Mouse (Mus musculus) 3T3-L1 (cell line): ENCODE measurements at regions not wholly inside any gene's neighbourhood (a gene's known extent, or its start where the extent isn't known, plus 50 kb on each side); places are given as distances from the start of the nearest gene placed in this dataset.

ENCODE experiments used
- DNase-seq: peaks from one replicate; pipeline ENCODE4 v3.0.0-alpha.2; 2015; ENCODE audit warnings: low read depth, low spot score

- no peak for DNase-seq
Measured at GRCm38 (mm10) chr3:124849915-124850314, 269.0 kb upstream of the 1700003H04Rik start.

GRCm38 (mm10) chr3:124820586-124820985 is 239.7 kb upstream of the 1700003H04Rik start:
- DNase-seq, result no peak

GRCm38 (mm10) chr3:124806891-124807290 is 226.0 kb upstream of the 1700003H04Rik start:
- no peak for DNase-seq

- no peak for DNase-seq
Measured at GRCm38 (mm10) chr3:124789220-124790017, 208.5 kb upstream of the 1700003H04Rik start.

GRCm38 (mm10) chr3:124788181-124788580 is 207.3 kb upstream of the 1700003H04Rik start:
- DNase-seq, result no peak

GRCm38 (mm10) chr3:124770326-124770725 is 189.4 kb upstream of the 1700003H04Rik start:
- peak; percentile 6 for DNase-seq

GRCm38 (mm10) chr3:124769252-124769651 is 188.4 kb upstream of the 1700003H04Rik start:
- no peak for DNase-seq

GRCm38 (mm10) chr3:124755693-124756435 is 175.0 kb upstream of the 1700003H04Rik start:
- DNase-seq, result no peak

GRCm38 (mm10) chr3:124752571-124753118 is 171.7 kb upstream of the 1700003H04Rik start:
- DNase-seq, result no peak

- DNase-seq, result no peak
Measured at GRCm38 (mm10) chr3:124749314-124749713, 168.4 kb upstream of the 1700003H04Rik start.

- no peak for DNase-seq
Measured at GRCm38 (mm10) chr3:124728281-124728680, 147.4 kb upstream of the 1700003H04Rik start.

GRCm38 (mm10) chr3:124712166-124712565 is 131.3 kb upstream of the 1700003H04Rik start:
- DNase-seq, result no peak

- no peak for DNase-seq
Measured at GRCm38 (mm10) chr3:124673551-124673950, 92.7 kb upstream of the 1700003H04Rik start.

GRCm38 (mm10) chr3:124658153-124658552 is 77.3 kb upstream of the 1700003H04Rik start:
- DNase-seq, result no peak

GRCm38 (mm10) chr3:124633372-124633771 is 52.5 kb upstream of the 1700003H04Rik start:
- DNase-seq, result no peak
